Mouse (Mus musculus): Measurements from ENCODE around the gene Mgat5.

- TF ChIP-seq REST (IDR thresholded peaks at IDR 0.05; ENCODE audit: insufficient read depth, insufficient read length) = no peak
- TF ChIP-seq POLR2A (IDR thresholded peaks at IDR 0.05; ENCODE audit: insufficient read length, low read depth) = no peak
- TF ChIP-seq MYOG (IDR thresholded peaks at IDR 0.05; ENCODE audit: control insufficient read depth in 1 of 3, insufficient read depth in 1 of 3, insufficient read length in 2 of 3, low read depth in 2 of 3) = no peak
- TF ChIP-seq TCF3 (IDR thresholded peaks at IDR 0.05; ENCODE audit: insufficient read length, low read depth) = no peak
- no peak for TF ChIP-seq TCF12 (IDR thresholded peaks at IDR 0.05; ENCODE audit: insufficient read depth, poor library complexity, severe bottlenecking)
- no peak for TF ChIP-seq E2F4 (IDR thresholded peaks at IDR 0.05; ENCODE audit: insufficient read depth)
- no peak for TF ChIP-seq POLR2AphosphoS2 (IDR thresholded peaks at IDR 0.05; ENCODE audit: insufficient read length, low read depth)
Measured at GRCm38 (mm10) chr1:127513140-127513539, 308.3 kb downstream of the Mgat5 start.
